Mouse (Mus musculus) C2C12 (cell line): ENCODE measurements around the gene Ccdc6. TPM values are rescaled to one million over a fixed set of nuclear protein-coding genes. Genes with fewer than 3 reads are reported as not detected.
A peak's percentile ranks its signal among the peaks of the same experiment; 100 is the strongest.

Experiments used
- H3K27me3 ChIP-seq: one replicate; pipeline ENCODE4 v1.6.1; 2011; ENCODE audit not compliant: control insufficient read depth, insufficient read depth, insufficient read length
- H3K36me3 ChIP-seq: one replicate; pipeline ENCODE4 v1.6.1; 2011; ENCODE audit not compliant: control insufficient read depth, insufficient read depth
- H3K4me3 ChIP-seq: one replicate; pipeline ENCODE4 v1.5.1; 2011; ENCODE audit warnings: mild to moderate bottlenecking, control low read depth; ENCODE audit not compliant: poor library complexity, insufficient read depth, severe bottlenecking
- H3K79me2 ChIP-seq: one replicate; pipeline ENCODE4 v1.6.1; 2011; ENCODE audit not compliant: control insufficient read depth, insufficient read depth
- H3K79me3 ChIP-seq: one replicate; pipeline ENCODE4 v1.6.1; 2011; ENCODE audit warnings: low read depth, control low read depth
- H3ac ChIP-seq: one replicate; pipeline ENCODE3; 2011; ENCODE audit warnings: low read depth; ENCODE audit not compliant: control insufficient read depth, insufficient read length
- CEBPB ChIP-seq: IDR thresholded peaks from one replicate; pipeline ENCODE4 v1.6.1; 2011; ENCODE audit warnings: low read depth, mild to moderate bottlenecking, control low read depth, moderate library complexity
- CTCF ChIP-seq: IDR thresholded peaks from one replicate; pipeline ENCODE4 v1.5.1; 2011; ENCODE audit not compliant: control insufficient read depth, insufficient read depth, insufficient read length
- FOSL1 ChIP-seq: IDR thresholded peaks from one replicate; pipeline ENCODE4 v1.8.0; 2011; ENCODE audit warnings: mild to moderate bottlenecking, low read length; ENCODE audit not compliant: poor library complexity, insufficient read depth, severe bottlenecking
- MAX ChIP-seq: IDR thresholded peaks from one replicate; pipeline ENCODE4 v1.6.1; 2011; ENCODE audit warnings: mild to moderate bottlenecking, control low read depth
- MYOD1 ChIP-seq: IDR thresholded peaks from one replicate; pipeline ENCODE4 v1.6.1; 2011; ENCODE audit warnings: low read depth; ENCODE audit not compliant: control insufficient read depth, insufficient read length
- MYOG ChIP-seq: IDR thresholded peaks from one replicate; pipeline ENCODE4 v1.6.1; 2011; ENCODE audit not compliant: control insufficient read depth, insufficient read length; ENCODE audit errors: extremely low read depth
- USF1 ChIP-seq: IDR thresholded peaks from one replicate; pipeline ENCODE4 v1.6.1; 2011; ENCODE audit warnings: low read depth, mild to moderate bottlenecking, control low read depth, moderate library complexity
- polyA plus RNA-seq: library from polyadenylated mRNA; unstranded; fragments of >200 nt; fragmentation: generic; extraction: Trizol; gene quantifications from one replicate; pipeline ENCODE4 v1.2.1, GENCODE M21; 2012; ENCODE audit warnings: missing spikeins

Ccdc6 gene
- polyA plus RNA-seq, 1 experiment: 16.8 TPM

- Histone ChIP-seq H3K36me3 (peaks cover 43% of the 10 kb centered on the region), H3K79me2 (no peaks in the 10 kb centered on the region), H3K27me3 (no peaks in the 10 kb centered on the region), H3K4me3 (no peak overlapping the region), H3K79me3 (no peaks in the 10 kb centered on the region), H3ac (no peak overlapping the region)
- no peak for TF ChIP-seq FOSL1
- no peak for TF ChIP-seq CEBPB
- no peak for TF ChIP-seq CTCF
- no peak for TF ChIP-seq USF1
- TF ChIP-seq MYOG: no peak
- TF ChIP-seq MAX: no peak
- TF ChIP-seq MYOD1: no peak
Measured at GRCm38 (mm10) chr10:70174494-70175190, 77.7 kb downstream of the Ccdc6 start.

DNA sequence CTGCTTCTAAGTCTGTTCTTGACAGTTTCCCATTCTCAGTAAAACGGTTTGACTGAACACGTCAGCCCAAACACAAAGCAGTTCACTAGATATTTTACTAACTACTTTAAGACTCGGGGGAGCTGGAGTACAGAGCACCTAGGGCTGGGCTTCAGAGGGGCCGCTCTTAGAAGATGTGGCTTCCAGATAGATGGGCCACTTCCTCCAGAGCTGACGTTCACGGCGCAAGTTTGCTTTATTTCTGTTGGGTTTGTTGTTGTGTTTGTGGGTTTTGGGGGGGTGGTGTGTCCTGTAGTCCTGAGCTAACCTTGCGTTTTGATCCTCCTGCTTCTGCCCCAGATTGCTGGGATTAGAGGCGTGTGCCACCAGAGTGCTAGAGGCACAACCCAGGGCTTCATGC lies 83.8 kb downstream of the Ccdc6 start:
- Histone ChIP-seq H3K79me3 (no peaks in the 10 kb centered on the region), H3K36me3 (peaks cover 39% of the 10 kb centered on the region), H3K4me3 (no peak overlapping the region), H3K27me3 (no peaks in the 10 kb centered on the region), H3K79me2 (no peaks in the 10 kb centered on the region), H3ac (no peak overlapping the region)
- TF ChIP-seq FOSL1 (no peak), MAX (no peak), CTCF (no peak), MYOD1 (no peak), USF1 (no peak), CEBPB (no peak), MYOG (no peak)

DNA sequence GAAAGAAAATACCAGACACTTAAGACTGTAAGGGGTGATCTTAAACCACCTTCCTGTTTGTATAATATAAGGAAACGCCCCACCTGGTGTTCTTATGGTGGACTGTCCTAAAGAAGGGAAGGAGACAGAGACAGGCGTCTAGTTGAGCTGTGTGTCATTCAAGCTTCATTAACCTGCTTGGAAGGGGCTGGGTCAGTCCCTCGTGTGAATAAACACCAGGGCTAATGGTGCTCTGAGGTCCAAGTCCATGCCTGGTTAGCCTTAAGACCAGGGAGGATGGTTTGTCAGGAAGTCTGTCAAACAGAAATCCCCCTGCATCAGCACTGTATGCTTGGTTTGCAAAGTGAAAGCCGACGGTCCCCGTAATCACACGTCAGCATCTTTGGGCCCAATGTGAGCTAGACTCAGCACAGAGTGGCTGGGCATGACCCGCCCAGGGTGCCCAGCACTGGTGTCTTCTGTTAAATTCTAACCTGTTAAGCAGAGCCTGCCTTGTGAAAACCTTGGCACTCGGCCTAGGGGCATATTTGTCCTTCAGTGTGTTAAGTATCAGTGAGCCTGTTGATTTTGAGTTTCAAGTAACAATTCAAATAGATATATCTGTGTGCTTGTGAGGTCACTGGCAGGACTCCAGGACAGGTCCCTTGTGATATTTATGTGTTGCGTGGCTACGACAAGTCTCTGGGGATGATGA lies 84.5 kb downstream of the Ccdc6 start:
- peaks cover 39% of the 10 kb centered on the region for H3K36me3 ChIP-seq
- H3ac ChIP-seq: no peak overlapping the region
- no peaks in the 10 kb centered on the region for H3K27me3 ChIP-seq
- H3K79me3 ChIP-seq: no peaks in the 10 kb centered on the region
- no peak overlapping the region for H3K4me3 ChIP-seq
- no peaks in the 10 kb centered on the region for H3K79me2 ChIP-seq
- TF ChIP-seq MAX (no peak), MYOD1 (no peak), CTCF (no peak), USF1 (no peak), CEBPB (no peak), FOSL1 (no peak), MYOG (no peak)

DNA sequence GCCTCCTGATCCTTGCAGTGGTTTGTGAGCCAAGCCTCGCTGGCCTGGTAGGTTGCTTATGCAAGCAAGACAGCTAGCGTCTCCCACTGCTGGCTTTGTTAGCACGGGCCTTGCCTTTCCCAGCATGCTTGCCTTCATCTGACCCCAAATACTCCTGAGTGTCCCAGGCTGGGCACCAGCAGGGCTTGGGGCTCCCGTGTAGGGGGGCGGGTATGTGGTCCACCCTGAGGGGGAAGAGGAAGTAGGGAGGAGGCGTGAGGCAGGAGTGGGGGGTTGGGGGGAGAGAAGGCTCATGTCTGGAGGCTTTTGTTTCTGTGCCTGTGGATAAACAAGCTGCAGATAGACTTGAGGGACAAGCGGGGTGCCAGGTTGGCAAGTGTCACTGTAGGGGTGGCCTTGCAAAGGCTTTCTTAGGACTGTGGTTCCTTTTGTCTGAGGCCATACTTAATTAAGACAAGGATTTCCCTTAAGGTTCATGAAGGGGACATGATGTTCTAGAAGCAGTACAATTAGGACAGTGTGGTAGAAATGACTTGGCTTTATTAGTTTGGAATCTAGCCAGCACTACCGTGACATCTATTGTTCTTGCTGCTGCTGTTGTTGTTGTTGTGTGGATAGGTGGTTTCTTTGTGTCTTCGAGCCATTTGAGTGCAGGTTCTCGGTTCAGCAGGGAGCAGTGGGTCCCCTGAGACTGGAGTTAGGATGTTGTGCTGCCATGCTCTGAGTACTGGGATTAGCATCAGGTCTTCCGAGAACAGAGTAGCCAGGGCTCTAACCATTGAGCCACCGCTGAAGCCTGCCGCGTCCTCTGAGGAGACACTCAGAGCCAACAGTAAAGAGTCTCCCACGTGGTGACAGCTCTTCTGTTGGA lies 86.5 kb downstream of the Ccdc6 start:
- Histone ChIP-seq H3K79me2 (no peaks in the 10 kb centered on the region), H3K36me3 (peaks cover 30% of the 10 kb centered on the region), H3K4me3 (no peak overlapping the region), H3K27me3 (no peaks in the 10 kb centered on the region), H3ac (no peak overlapping the region), H3K79me3 (no peaks in the 10 kb centered on the region)
- TF ChIP-seq CEBPB: no peak
- no peak for TF ChIP-seq USF1
- no peak for TF ChIP-seq MYOG

GRCm38 (mm10) chr10:70186136-70186535 lies 89.2 kb downstream of the Ccdc6 start:
- H3K79me2 ChIP-seq: no peaks in the 10 kb centered on the region
- no peak overlapping the region for H3ac ChIP-seq
- peaks cover 34% of the 10 kb centered on the region for H3K36me3 ChIP-seq
- no peaks in the 10 kb centered on the region for H3K27me3 ChIP-seq
- TF ChIP-seq USF1 (no peak), CTCF (peak; percentile 29), MYOD1 (no peak)
- no peaks in the 10 kb centered on the region for H3K79me3 ChIP-seq
- H3K4me3 ChIP-seq: no peak overlapping the region
